Mouse (Mus musculus) c-Kit-negative CD71-positive TER-119-positive erythroid progenitor cells, embryonic 14.5 days (primary cell): ENCODE measurements around the gene Grm6.

ENCODE experiments used
- DNase-seq: peaks from one replicate; pipeline ENCODE4 v3.0.0-alpha.2; 2013; ENCODE audit warnings: low read depth, low spot score

Gene Grm6

DNA sequence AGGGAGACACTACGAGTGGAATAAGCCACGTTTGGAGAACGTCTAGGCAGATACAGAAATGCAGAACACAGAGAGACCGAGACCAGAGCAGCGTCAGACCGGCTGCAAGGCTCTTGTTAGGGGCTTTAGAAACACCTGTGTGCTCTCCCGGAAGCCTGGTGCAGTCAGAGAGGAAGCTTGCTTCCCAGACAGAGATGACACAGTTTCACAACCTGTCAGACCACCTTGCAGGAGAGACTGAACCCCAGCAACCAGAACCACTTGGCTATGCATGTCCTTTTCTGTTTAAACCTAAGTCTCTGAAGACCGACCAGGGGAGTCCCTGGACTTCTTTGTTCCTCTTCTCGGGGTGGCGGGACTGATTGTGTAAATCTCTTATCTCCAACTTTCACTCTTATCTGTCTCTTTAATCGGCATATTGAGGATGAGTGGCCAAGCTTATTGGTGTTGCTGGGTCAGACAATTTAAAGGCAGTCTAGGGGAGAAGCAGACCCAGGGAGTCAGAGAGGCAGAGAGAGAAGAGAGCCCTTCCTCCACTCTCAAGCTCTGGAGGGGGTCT, at the start of gene Grm6:
Grm6 (plus strand) TSS at position 509 of the 559 bp plus-strand sequence.
- DNase-seq: no peak

DNA sequence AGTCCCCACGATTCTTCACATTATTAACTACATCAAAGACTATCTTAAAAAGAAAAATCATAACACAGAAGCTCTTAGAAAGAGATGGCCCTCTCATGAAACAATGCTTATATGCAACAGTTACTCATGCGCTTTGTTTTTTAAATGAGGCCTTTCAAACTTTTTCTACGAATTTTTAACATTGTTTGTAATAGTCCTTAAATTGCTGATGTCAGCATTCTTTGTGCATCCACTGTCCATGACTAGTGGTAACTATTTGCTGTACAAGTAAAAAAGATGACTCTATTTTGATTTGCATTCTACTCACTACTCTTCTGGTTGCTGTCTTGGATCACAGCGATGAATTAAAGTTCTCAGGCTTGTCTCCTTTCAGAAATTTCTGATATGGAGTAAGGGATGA, 36.3 kb upstream of the Grm6 start:
- no peak for DNase-seq

DNA sequence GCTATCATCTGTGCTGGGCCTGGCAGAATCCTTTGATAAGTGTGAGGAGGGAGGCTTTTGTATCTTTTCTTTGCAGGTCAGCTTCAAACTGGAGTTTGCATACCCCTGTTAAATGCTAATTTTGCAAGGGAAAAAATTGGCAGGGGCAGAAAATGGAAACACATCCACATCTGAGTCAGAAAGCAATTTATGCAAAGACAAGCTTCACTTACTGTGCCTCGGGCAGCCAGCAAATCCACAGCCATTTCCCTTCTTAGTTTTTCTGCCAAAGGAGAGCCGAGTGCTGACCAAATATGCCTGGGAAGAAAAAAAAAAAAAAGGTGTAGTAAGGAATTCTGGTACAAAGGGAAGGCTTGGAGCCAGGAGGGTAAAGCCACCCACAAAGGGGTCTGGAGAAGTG, 24.3 kb upstream of the Grm6 start:
- DNase-seq: no peak

DNA sequence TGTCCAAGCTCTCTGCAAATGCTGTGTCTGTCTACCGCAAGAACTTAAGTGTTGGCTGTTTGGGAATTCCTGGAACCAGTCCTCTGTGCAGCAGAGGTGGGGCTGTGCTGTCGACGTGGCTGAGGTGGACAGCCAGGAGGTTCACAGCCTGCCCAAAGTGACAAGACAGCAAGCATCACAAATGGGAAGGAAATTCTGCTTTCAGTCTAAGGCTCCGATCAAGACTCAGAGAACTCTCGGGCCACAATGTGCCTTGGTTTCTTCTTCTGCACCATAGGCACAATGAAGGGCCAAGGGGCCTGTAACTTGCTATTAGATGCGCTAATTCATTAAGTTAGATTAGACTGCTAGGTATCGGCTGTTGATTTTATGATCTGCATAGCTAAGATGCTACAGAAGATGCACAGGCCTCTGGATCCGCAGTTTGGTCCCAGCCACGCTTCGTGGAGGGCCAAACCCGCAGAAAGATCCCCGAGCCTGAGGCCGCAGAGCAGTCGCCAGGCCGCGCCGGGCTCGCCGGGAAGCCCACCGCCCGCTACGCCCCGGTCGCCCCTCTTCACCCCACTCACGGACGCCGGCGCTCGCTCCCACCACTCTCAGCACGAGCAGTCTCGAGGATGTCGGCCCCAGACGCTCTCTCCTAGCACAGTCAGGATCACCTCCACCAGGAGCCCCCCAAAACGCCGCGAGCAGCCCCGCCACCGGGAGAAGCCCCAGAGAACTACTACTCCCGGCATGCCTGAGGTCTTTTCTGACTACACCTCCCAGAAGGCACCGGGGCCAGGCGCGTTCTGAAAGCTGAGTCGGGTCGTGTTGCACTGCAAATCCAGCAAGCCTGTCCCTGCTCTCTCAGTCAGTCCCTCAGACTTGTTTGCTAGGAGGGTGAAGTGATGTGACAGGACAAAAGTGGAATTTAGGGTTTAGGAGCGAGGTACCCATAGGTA, 23.2 kb upstream of the Grm6 start, which contains the start of gene Zfp354c:
Zfp354c (minus strand) TSS at position 715 of the 944 bp plus-strand sequence.
- peak; percentile 20 for DNase-seq

DNA sequence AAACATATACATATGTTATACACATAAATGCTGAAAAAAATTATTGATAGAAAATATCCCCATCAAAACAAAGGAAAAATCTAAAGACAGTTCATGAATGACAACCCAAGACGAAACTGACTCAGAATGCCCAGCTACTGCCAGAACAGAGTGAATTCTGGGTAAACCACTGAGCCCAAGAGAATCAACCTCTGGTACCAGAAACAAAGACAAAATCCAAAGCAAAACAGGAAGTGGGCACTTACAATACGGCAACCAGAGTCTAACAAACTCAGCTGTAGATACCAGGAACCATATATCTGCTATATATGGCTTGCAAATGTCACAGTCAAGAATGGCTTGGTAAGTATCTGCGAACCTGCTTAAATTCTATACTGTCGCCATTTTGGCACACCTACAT, 14.8 kb upstream of the Grm6 start:
- DNase-seq: no peak

DNA sequence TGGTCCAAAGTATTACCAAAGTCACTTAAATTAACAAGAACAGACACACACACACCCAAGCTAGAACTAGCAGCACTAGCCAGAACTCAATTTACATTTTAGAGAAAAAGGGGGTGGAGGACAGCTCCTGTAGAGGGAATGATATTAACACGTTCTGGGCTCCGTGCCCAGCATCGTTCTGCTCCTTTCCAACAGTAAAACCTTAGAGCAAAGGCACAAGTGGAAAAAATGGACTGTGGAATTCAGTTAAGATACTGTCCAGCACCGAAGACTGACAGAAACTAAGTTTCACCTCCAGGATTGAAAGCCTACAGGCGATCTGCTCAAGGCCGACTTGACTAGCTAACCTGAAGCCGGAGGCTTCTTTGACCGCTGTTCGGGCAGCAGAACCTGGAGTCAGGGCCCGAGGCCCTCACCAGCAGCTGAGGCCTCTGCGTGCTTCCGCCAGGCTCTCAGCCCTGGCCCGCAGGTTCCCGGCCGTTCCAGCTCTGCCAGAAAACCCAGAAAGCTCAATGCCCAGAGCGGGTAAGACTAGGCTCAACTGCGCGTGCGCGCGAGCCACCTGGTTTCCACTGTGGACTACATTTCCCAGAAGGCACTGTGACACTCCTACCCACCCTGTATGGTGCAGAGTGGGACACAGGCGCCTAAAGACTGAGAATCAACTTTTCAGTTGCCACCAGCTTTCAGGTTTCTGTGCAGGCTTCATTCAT, 9.3 kb upstream of the Grm6 start, which contains the start of gene Zfp879:
Zfp879 (minus strand) TSS at position 530 of the 713 bp plus-strand sequence.
- DNase-seq: no peak

DNA sequence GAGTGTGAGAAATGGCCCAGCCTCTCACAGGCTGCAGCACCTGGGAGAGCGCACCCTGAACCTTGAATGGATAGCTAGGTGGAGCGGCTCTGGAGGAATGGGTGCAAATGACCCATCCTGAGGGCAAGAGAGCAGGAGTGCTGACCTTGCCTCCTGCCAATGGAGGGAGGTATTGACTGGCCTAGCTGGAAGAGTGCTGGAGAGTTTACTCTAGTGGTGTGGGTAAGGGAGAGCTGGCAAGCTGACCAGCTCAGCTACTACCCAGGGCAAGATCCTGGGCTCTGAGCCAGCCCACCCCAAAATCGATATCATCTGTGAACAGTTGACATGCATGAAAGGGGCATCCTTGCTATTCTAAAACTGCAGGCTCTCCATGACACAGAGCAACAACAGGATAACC, 4.5 kb upstream of the Grm6 start:
- no peak for DNase-seq

DNA sequence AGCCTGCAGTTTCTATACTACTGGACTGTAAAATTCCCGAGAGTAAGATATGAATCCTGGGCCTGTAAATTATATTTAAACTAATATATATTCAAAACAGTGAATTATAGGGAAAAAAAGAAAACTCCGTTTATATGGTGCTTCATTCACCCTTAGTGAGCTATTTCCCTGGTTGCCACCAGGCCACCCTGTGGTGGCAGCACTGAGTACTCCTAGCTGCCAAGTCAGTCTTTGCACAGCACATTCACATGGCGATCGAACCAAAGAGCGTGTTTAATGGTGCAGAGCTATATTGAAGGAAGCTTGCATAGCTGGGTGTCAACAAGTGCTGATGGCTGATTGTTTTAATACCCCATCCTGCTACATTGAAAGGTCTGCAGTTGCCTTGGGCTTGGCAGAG, 3.4 kb upstream of the Grm6 start:
- DNase-seq: no peak

DNA sequence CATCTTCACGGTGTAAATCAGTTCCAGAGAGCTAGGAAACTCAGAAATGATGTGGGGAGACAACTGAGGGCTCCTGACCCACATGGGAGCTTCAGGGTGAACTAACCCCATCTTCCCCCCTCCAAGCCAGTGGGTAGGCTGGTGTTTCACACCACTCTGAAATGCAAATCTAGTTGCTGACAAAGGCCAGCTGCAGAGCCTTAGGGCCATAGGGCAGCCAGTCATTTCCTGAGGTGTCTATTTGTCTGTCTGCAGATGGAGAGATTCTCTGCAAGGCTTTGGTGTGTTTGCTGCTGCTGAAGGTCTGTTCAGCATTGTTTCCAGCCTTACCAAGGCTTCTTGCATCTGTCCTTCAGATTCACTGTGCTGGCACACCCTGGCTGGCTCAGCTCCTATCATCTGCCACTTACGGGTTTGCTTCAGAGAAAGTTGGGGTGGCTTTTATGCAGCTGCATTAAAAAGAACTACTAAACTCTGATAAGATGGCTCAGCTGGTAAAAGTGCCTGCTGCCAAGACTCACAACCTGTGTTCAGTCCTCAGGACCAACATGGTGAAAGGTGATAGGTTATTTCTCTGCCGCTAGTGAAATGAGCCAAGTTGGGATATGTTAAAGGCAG, 1.9 kb upstream of the Grm6 start:
- DNase-seq: no peak

DNA sequence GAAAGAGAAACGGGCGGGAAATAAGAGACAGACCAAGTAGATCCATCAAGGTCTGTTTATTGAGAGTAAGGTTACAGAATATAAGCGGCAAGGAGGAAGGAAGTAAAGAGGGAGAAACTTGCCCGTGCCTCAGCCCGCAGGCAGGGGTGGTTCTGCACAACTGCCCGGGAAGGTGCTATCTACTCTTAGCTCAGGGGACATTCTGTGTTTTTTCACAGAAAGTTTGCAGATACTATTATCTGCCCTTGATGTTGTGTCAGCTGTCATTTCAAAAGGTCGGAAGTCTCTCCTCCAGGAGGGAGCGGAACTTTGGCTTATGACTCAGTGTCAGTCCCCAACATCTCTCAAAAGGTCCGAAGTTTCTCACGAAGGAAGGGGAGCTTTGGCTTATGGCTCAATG, 1.2 kb upstream of the Grm6 start:
- no peak for DNase-seq

DNA sequence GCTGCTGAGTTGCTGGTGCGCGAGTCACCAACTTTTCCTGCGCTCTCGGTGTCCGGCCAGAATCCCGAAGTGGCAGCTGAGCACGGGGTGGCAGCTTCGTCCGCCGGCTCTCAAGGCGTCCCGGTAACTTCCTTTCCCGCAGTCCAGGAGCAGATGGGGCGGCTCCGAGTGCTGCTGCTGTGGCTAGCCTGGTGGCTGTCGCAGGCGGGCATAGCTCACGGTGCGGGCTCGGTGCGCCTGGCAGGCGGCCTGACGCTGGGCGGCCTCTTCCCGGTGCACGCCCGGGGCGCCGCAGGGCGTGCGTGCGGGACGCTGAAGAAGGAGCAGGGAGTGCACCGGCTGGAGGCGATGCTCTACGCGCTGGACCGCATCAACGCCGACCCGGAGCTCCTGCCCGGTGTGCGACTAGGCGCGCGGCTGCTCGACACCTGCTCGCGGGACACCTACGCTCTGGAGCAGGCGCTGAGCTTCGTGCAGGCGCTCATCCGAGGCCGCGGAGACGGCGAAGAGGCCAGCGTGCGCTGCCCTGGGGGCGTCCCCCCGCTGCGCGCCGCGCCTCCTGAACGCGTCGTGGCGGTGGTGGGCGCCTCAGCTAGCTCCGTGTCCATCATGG, 610 bp downstream of the Grm6 start:
- DNase-seq: no peak

DNA sequence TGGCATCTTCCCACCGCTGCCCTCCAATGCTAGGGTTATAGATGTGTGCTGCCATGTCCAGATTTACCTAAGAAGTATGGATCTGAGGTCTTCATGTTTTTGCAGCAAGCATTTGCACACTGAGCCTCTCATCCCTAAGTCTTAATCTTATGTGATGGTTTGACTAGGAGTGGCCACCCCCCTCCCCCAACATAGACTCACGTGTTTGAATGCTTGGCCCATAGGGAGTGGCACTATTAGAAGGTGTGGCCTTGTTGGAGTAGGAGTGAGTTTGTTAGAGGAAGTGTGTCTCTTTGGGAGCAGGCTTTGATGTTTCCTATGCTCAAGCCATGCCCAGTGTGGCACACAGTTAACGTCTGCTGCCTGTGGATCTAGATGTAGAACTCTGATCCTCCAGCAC, 28.2 kb downstream of the Grm6 start:
- no peak for DNase-seq

DNA sequence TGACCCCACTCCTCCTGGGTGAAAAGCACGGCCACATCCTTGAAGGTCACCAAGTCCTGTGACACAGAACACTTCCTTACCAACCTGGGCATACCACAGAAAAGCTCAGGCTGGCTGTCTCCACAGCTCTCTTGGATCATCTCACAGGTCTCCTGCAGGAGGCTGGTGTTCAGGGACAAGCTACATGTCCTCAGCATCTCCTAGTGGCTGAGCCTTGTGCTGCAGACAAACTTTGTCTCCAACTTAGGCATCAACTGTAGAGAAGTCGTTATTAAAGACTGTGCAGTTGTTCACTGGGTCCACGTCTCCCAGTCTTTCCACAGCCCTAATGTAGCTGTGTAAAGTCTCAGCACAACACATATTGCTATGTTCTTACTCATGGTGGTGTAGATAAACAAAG, 33.3 kb downstream of the Grm6 start:
- no peak for DNase-seq

DNA sequence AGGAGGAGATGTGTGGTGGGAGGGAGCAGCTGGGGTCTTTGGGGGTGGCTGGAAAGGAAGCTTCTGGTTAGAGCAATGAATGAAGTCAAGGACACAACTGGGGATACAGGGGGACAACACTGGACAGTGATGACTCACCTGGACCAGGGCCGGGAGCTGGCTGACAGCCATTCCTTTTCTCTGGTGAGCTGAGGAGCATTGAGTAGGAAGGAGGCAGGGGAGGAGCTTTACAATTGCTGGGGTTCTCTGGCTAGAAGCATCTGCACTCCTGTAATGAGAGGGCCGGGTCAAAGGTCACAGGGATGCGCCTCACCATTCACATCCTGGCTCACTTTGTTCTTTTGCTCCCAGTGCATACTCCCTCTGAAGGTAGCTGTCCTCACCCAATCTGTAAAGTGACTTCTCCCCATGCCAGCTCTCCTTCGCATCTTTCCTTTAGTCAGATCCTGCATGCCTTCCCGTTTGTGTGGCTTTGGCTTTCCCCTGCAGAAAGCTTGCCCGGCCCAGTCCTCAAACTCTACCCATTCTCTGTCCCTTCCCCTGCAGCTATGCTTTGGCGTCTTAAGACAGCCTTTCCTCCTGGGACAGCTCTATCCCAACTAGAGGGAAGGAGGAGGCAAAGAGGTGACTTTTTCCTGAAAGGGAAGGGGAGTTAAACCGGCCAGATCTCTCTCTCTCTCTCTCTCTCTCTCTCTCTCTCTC, 35.9 kb downstream of the Grm6 start:
- DNase-seq: no peak

DNA sequence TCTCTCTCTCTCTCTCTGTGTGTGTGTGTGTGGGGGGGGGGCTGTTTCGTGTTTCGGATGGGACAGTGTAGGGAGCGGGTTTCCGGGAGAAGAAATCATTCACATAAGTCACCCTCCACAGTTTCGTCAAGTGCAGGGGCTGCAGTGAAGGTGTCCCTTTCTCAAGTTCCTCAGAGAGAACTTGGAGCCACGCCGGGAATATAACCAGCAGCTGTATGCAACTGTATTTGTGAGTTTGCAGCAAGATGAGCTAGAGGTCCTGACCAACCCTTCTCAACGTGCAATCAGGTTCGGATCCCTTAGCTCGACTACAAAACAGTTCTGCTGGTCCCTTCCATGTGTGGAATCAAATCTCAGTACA, 36.4 kb downstream of the Grm6 start:
- no peak for DNase-seq

DNA sequence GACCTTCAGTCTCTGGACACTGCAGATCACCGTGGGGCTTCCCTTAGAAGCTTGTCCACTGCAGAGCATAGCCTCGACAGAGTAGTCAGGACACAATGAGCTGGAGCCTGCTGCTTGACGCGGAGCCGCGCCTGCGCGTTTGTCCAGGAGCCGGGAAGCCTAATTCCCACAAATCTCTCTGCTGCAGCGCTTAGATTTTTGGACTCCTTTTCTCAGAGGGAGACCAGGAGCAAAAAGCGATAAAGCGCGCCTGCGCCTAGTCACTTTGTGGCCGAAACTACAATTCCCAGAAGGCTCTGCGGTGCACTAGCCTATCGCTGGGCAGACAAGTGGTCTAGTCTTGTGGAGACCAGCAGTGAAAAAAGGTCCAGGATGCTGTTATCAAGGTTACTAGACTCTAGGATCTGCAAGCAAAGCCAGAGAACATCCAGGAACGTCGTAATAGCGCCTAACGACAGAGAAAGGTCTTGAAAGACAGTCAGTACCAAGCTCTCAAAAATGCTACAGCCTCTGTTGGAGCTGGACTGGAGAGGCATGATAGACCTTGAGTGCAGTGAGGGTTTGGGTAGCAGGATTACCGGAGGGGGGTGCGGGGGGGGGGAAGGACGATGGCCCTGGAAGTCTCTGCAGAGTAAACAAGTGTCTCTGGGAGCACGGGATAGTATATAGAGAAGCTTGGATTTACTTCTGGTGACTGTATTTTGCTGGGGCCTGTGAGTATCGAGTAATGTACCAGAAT, 37.1 kb downstream of the Grm6 start, which contains the start of gene Zfp454:
Zfp454 (minus strand) TSS at position 262 of the 739 bp plus-strand sequence.
- DNase-seq: no peak

DNA sequence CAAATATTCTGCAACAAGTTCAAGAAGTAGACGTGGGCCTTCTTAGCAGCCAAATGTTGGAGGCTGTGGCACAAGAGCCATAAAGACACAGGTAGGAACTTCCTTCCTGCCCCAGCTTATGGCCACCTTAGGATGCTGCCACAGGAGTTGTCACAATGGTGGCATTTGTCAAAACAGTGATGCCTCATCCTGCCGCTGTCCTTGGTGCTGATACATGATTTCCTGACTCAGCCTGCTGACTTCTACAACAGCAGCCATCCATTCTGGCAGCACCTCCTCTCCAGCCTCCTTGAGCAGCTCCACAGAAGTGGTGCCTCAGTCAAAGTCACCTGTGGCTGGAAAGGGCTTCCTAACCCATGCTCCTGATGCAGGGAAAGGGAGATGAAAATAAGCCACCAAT, 42.0 kb downstream of the Grm6 start:
- DNase-seq: no peak

DNA sequence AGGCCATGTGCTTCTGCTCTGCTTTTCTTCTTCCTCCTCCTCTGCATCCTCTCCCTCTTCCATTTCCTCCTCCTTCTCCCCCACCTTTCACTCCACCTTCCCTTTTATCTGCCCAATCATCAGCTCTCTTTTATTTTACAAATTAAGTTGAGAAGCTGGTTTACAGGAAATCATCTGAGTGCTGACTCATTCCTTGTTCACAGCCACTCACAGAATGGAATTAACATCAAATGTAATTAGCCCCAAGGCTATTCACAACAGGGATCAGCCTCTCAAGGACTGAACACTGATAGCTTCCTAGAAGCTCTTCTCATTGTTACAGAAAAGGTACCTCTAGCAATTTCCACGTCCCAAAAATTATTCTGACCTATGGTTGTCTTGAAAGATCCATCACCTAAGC, 46.9 kb downstream of the Grm6 start:
- DNase-seq: no peak

DNA sequence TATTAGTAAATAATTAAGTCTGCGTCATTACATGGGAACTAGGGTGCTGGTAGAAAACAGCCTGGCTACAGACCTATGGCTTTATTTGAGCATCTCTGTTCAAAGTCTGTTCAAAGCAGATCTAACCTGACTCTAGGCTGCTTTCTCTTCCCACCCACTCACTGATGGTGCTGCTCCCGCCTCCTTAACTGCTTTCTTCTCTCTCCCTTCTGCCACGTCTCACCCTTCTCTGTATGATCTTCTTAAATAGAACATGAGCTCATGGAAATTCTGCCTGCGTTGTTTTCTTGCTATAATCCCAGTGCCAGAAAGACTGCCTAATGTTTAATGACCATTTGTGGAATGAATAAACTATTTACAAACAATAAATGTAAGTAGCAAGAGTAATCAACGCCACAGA, 57.7 kb downstream of the Grm6 start:
- DNase-seq: no peak

DNA sequence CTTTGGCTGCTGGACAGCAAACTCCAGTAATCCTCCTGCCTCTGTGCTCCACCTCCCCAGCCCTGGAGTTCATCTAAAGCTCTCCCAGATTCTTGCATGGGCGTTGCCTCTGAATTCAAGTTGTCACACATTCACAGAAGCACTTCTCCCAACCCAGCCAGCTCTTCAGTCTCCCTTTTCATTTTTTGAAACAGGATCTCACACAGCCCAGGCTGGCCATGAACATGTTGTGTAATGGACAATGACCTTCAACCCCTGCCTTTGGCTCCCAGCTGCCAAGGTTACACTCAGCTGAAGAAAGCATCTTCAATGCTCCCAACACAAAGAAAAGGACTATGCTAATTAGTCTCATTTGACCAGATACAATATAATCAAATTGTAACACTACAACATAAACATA, 62.8 kb downstream of the Grm6 start:
- DNase-seq: no peak
